Mouse (Mus musculus): ENCODE results near the gene Rad51d. TPM values are rescaled to one million over a fixed set of nuclear protein-coding genes. Genes with fewer than 3 reads are reported as not detected.
A peak's percentile ranks its signal among the peaks of the same experiment; 100 is the strongest.

Gene Rad51d
- polyA plus RNA-seq, 1 experiment from 2014 or later, result 11.7 TPM

- Histone ChIP-seq H3K36me3 (no peaks in the 10 kb centered on the region), H3K4me2 (peak overlapping the region; percentile 89), H3K27ac (peak overlapping the region; percentile 44; the same call in 1 of the 2 replicates), H3K27me3 (0 out of 2 replicates have a peak, but pooled peaks cover 5% of the 10 kb centered on the region), H3K4me1 (peaks cover 17% of the 10 kb centered on the region), H3K9me3 (no peaks in the 10 kb centered on the region), H3K4me3 (peak overlapping the region; percentile 71), H3K9ac (peak overlapping the region; percentile 80)
- ATAC-seq (ENCODE audit: insufficient number of reproducible peaks, insufficient read depth, low FRiP score, low TSS enrichment, low read depth), result no peak
- 8% methylated on average over 31 of the region's 31 CpGs for WGBS
Measured at GRCm38 (mm10) chr11:82889524-82890341, 681 bp downstream of the Rad51d start.

GRCm38 (mm10) chr11:82888491-82888946 is 1.9 kb downstream of the Rad51d start:
- Histone ChIP-seq H3K27me3 (0 out of 2 replicates have a peak, but pooled peaks cover 5% of the 10 kb centered on the region), H3K27ac (no peak overlapping the region), H3K4me2 (peak overlapping the region; percentile 89; the same call in 1 of the 2 replicates), H3K4me1 (peaks cover 17% of the 10 kb centered on the region), H3K9me3 (no peaks in the 10 kb centered on the region), H3K9ac (0 out of 2 replicates have a peak overlapping the region, but pooled peaks have one; percentile 27), H3K4me3 (no peak overlapping the region), H3K36me3 (no peaks in the 10 kb centered on the region)
- WGBS, result 68% methylated on average over 10 of the region's 10 CpGs
- ATAC-seq (ENCODE audit: insufficient number of reproducible peaks, insufficient read depth, low FRiP score, low TSS enrichment, low read depth), result no peak

GRCm38 (mm10) chr11:82886559-82886958 is 3.9 kb downstream of the Rad51d start:
- WGBS, result 93% methylated on average over 3 of the region's 3 CpGs

GRCm38 (mm10) chr11:82883180-82883579 is 7.2 kb downstream of the Rad51d start:
- H3K9me3 ChIP-seq, result no peaks in the 10 kb centered on the region
- peaks cover 26% of the 10 kb centered on the region for H3K36me3 ChIP-seq
- no peaks in the 10 kb centered on the region for H3K4me1 ChIP-seq
- H3K9ac ChIP-seq, result no peak overlapping the region
- no peaks in the 10 kb centered on the region for H3K27me3 ChIP-seq
- ATAC-seq (ENCODE audit: insufficient number of reproducible peaks, insufficient read depth, low FRiP score, low TSS enrichment, low read depth), result no peak
- H3K4me3 ChIP-seq, result no peak overlapping the region
- 65% methylated on average over 8 of the region's 8 CpGs for WGBS
- no peak overlapping the region for H3K27ac ChIP-seq
- H3K4me2 ChIP-seq, result no peak overlapping the region

More at GRCm38 (mm10) chr11:82886559-82886958, 3.9 kb downstream of the Rad51d start:
- Histone ChIP-seq H3K36me3 (peaks cover 13% of the 10 kb centered on the region; the same call in 1 of the 2 replicates), H3K27me3 (0 out of 2 replicates have a peak, but pooled peaks cover 2% of the 10 kb centered on the region), H3K4me3 (no peak overlapping the region), H3K4me2 (no peak overlapping the region), H3K9me3 (no peaks in the 10 kb centered on the region), H3K9ac (no peak overlapping the region), H3K4me1 (peaks cover 17% of the 10 kb centered on the region), H3K27ac (no peak overlapping the region)
- ATAC-seq (ENCODE audit: insufficient number of reproducible peaks, insufficient read depth, low FRiP score, low TSS enrichment, low read depth), result no peak

- Histone ChIP-seq H3K4me1 (no peaks in the 10 kb centered on the region), H3K9ac (no peak overlapping the region), H3K36me3 (peaks cover 21% of the 10 kb centered on the region), H3K4me3 (no peak overlapping the region), H3K27me3 (no peaks in the 10 kb centered on the region), H3K9me3 (no peaks in the 10 kb centered on the region), H3K27ac (no peak overlapping the region), H3K4me2 (no peak overlapping the region)
- ATAC-seq (ENCODE audit: insufficient number of reproducible peaks, insufficient read depth, low FRiP score, low TSS enrichment, low read depth), result no peak
- 83% methylated on average over 7 of the region's 7 CpGs for WGBS
Measured at GRCm38 (mm10) chr11:82877726-82878344, 12.6 kb downstream of the Rad51d start.

- H3K4me2 ChIP-seq, result no peak overlapping the region
- WGBS, result 86% methylated on average over 5 of the region's 5 CpGs
- no peaks in the 10 kb centered on the region for H3K4me1 ChIP-seq
Measured at GRCm38 (mm10) chr11:82875631-82876030, 14.8 kb downstream of the Rad51d start.

GRCm38 (mm10) chr11:82874924-82875323 is 15.5 kb downstream of the Rad51d start:
- Histone ChIP-seq H3K27ac (no peak overlapping the region), H3K9ac (no peak overlapping the region), H3K4me3 (no peak overlapping the region), H3K36me3 (peaks cover 9% of the 10 kb centered on the region), H3K27me3 (no peaks in the 10 kb centered on the region), H3K9me3 (no peaks in the 10 kb centered on the region), H3K4me1 (0 out of 2 replicates have a peak, but pooled peaks cover 3% of the 10 kb centered on the region), H3K4me2 (no peak overlapping the region)
- no peak for ATAC-seq (ENCODE audit: insufficient number of reproducible peaks, insufficient read depth, low FRiP score, low TSS enrichment, low read depth)
- WGBS, result 72% methylated on average over 5 of the region's 5 CpGs

More at GRCm38 (mm10) chr11:82875631-82876030, 14.8 kb downstream of the Rad51d start:
- Histone ChIP-seq H3K36me3 (peaks cover 11% of the 10 kb centered on the region), H3K9me3 (no peaks in the 10 kb centered on the region), H3K27ac (no peak overlapping the region), H3K27me3 (no peaks in the 10 kb centered on the region), H3K4me3 (no peak overlapping the region), H3K9ac (no peak overlapping the region)
- ATAC-seq (ENCODE audit: insufficient number of reproducible peaks, insufficient read depth, low FRiP score, low TSS enrichment, low read depth), result no peak

- Histone ChIP-seq H3K36me3 (no peaks in the 10 kb centered on the region), H3K27me3 (no peaks in the 10 kb centered on the region), H3K9ac (peak within 1 kb of the TSS; percentile 80), H3K27ac (0 out of 2 replicates have a peak within 1 kb of the TSS, but pooled peaks have one; percentile 11), H3K9me3 (no peaks in the 10 kb centered on the region), H3K4me1 (0 out of 2 replicates have a peak, but pooled peaks cover 3% of the 10 kb centered on the region), H3K4me2 (peak within 1 kb of the TSS; percentile 74), H3K4me3 (peak within 1 kb of the TSS; percentile 87)
- peak; percentile 93 for ATAC-seq (ENCODE audit: insufficient number of reproducible peaks, insufficient read depth, low FRiP score, low TSS enrichment, low read depth)
- under 1% methylated on average over 41 of the region's 43 CpGs for WGBS
Measured at GRCm38 (mm10) chr11:82871031-82871446, 19.4 kb downstream of the Rad51d start, which contains the start of gene Rffl. TSS of gene Rffl (minus strand) at chr11:82871210.

GRCm38 (mm10) chr11:82870173-82871030 is 20.0 kb downstream of the Rad51d start:
- H3K4me3 ChIP-seq, result peak overlapping the region; percentile 87
- peak overlapping the region; percentile 74 for H3K4me2 ChIP-seq
- WGBS, result 3% methylated on average over 36 of the region's 36 CpGs
- H3K9me3 ChIP-seq, result no peaks in the 10 kb centered on the region
- no peaks in the 10 kb centered on the region for H3K27me3 ChIP-seq
- 0 out of 2 replicates have a peak, but pooled peaks cover 3% of the 10 kb centered on the region for H3K4me1 ChIP-seq
- no peaks in the 10 kb centered on the region for H3K36me3 ChIP-seq
- peak overlapping the region; percentile 80 for H3K9ac ChIP-seq
- peak; percentile 13; the same call in 1 of the 2 replicates for ATAC-seq (ENCODE audit: insufficient number of reproducible peaks, insufficient read depth, low FRiP score, low TSS enrichment, low read depth)
- 0 out of 2 replicates have a peak overlapping the region, but pooled peaks have one; percentile 11 for H3K27ac ChIP-seq

GRCm38 (mm10) chr11:82869506-82870172 is 20.8 kb downstream of the Rad51d start:
- no peaks in the 10 kb centered on the region for H3K27me3 ChIP-seq
- 0 out of 2 replicates have a peak, but pooled peaks cover 3% of the 10 kb centered on the region for H3K4me1 ChIP-seq
- H3K27ac ChIP-seq, result no peak overlapping the region
- 62% methylated on average over 9 of the region's 9 CpGs for WGBS
- H3K4me2 ChIP-seq, result peak overlapping the region; percentile 74
- ATAC-seq (ENCODE audit: insufficient number of reproducible peaks, insufficient read depth, low FRiP score, low TSS enrichment, low read depth), result no peak
- H3K36me3 ChIP-seq, result no peaks in the 10 kb centered on the region
- no peaks in the 10 kb centered on the region for H3K9me3 ChIP-seq
- no peak overlapping the region for H3K9ac ChIP-seq
- H3K4me3 ChIP-seq, result peak overlapping the region; percentile 87

Measured in embryonic facial prominence, embryonic 13.5 days (tissue).